Mouse (Mus musculus): ENCODE measurements at regions not wholly inside any gene's neighbourhood (a gene's known extent, or its start where the extent isn't known, plus 50 kb on each side); places are given as distances from the start of the nearest gene placed in this dataset.

- intact Hi-C loops (cut with DNase I): no loop called here
- DNase-seq: no peak
Observed at GRCm38 (mm10) chr8:127885211-127885610, 473.2 kb upstream of the Nrp1 start.

- intact Hi-C loops (cut with DNase I): no loop called here
- no peak for DNase-seq
Observed at GRCm38 (mm10) chr8:127885831-127886230, 472.6 kb upstream of the Nrp1 start.

GRCm38 (mm10) chr8:127890729-127891128 is 467.7 kb upstream of the Nrp1 start:
- no peak for DNase-seq
- intact Hi-C loops (cut with DNase I): no loop called here

DNA sequence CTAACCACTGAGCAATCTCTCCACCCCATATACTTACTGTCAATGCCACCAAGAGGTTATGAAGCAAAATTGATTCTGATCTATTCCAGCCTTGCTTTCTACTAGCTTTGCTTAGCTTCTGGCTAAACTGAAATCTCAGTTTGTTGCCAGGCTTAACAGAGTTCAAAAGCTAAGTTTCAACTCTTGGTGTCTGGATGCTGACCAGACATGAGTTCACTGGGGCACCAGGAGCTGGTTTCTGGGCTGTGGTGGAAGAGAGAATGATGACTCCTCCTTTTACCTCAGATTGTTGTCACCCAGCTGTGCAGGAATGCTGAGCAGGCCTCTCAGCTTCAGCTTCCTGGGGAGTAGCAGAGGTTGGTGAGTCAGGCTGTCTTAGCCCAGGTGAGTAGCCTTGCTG is 464.1 kb upstream of the Nrp1 start:
- intact Hi-C loops (cut with DNase I): no loop called here
- no peak for DNase-seq

GRCm38 (mm10) chr8:127908436-127908835 is 450.0 kb upstream of the Nrp1 start:
- intact Hi-C loops (cut with DNase I): no loop called here

GRCm38 (mm10) chr8:127909580-127909979 is 448.8 kb upstream of the Nrp1 start:
- DNase-seq: no peak
- intact Hi-C loops (cut with DNase I): no loop called here

More at GRCm38 (mm10) chr8:127908436-127908835, 450.0 kb upstream of the Nrp1 start:
- DNase-seq: no peak

DNA sequence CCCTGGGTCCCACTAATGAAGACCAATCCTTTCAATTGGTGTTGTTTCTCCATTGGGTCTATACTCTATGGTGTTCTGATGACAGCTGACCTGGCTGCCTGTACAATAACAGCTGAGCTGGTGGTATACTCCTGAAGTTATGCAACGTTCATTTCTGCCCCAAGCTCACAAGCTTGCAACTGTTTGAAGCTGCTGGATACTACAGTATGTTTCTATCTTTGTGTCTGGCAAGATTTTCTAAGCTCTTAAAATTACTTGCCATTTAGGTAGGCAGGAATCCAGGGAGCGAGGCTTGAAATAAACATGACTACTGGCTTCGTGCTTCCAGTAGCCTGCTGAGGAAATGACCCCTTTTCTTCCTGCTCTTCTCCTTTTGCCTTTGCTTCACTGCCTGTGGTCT is 444.3 kb upstream of the Nrp1 start:
- DNase-seq: peak; percentile 55 to 56
- intact Hi-C loops (cut with DNase I): no loop called here

GRCm38 (mm10) chr8:127914914-127915313 is 443.5 kb upstream of the Nrp1 start:
- intact Hi-C loops (cut with DNase I): no loop called here
- DNase-seq: no peak

GRCm38 (mm10) chr8:127915591-127916028 is 442.8 kb upstream of the Nrp1 start:
- no peak for DNase-seq
- intact Hi-C loops (cut with DNase I): no loop called here

DNA sequence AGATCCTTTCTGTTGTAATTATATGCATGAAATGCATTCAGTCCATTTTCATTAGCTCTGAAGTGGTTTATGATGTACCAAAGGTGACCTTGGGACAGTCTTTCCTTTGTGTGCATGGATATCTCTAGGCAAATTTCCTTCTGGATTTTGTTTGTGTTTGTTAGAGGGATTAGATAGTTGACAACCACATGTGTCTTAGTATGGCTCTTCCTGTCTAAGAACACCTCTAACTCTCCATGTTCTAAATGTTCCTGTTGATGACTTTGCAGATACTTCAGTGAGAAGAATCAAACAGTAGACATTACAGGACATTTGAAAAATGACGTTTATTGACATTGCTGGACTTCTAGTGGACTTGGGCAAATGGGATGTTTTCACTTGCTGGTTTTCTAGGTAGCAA is 436.5 kb upstream of the Nrp1 start:
- DNase-seq: no peak
- intact Hi-C loops (cut with DNase I): no loop called here

GRCm38 (mm10) chr8:127923321-127923720 is 435.1 kb upstream of the Nrp1 start:
- DNase-seq: no peak
- intact Hi-C loops (cut with DNase I): no loop called here

GRCm38 (mm10) chr8:127932276-127932675 is 426.1 kb upstream of the Nrp1 start:
- intact Hi-C loops (cut with DNase I): no loop called here
- no peak for DNase-seq

GRCm38 (mm10) chr8:127936792-127937435 is 421.5 kb upstream of the Nrp1 start:
- no peak for DNase-seq
- intact Hi-C loops (cut with DNase I): no loop called here

DNA sequence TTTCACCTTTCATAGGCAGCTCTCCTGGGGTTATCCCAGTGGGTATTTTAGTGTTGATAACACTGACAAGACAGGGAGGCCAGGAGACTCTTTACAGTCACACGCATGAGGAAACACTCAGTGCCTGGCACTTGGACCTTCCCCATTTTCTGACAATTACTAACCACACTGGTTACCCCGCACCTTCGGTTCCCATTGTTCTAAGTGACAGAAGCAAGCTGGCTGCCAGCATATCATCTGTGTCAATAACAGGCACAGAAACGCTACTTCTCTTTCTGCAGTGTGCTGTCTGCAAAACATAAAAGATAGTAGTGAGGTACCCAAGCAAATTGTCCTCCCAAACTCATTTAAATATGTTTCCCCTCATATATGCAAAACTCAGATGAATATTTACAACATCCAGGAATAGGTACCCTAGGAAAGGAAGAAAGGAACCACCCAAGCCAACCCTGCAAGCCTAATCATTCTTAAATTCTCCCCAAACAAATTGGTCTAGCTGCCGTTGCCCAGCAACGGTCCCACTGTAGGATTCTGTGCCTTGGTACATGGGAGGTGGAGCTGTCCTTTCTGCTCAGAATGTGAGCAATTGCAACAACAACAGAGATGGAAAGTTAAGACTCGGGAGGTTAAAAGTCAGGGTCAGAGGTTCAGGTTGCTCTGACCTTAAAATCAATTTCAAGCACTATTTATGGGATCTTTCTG is 419.0 kb upstream of the Nrp1 start:
- intact Hi-C loops (cut with DNase I): no loop called here
- no peak for DNase-seq

GRCm38 (mm10) chr8:127939986-127940359 is 418.4 kb upstream of the Nrp1 start:
- no peak for DNase-seq
- intact Hi-C loops (cut with DNase I): no loop called here

DNA sequence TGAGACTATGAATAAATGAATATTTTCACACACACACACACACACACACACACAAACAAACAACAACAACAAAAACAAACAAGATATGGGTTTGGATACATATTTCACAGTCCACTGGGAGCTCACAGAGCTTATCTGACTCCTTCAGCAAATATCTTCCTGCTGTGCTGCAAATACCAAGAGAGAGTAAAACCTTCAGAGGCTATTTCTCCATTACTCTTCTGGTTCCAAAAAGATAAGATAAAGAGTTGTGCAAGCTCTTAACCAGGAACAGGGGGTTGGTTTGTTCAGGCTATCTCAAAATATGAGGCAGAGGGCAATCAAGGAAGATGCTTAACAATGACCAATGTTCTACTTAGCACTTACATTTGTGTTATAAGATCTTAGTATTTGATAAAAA is 416.1 kb upstream of the Nrp1 start:
- DNase-seq: no peak
- intact Hi-C loops (cut with DNase I): no loop called here

DNA sequence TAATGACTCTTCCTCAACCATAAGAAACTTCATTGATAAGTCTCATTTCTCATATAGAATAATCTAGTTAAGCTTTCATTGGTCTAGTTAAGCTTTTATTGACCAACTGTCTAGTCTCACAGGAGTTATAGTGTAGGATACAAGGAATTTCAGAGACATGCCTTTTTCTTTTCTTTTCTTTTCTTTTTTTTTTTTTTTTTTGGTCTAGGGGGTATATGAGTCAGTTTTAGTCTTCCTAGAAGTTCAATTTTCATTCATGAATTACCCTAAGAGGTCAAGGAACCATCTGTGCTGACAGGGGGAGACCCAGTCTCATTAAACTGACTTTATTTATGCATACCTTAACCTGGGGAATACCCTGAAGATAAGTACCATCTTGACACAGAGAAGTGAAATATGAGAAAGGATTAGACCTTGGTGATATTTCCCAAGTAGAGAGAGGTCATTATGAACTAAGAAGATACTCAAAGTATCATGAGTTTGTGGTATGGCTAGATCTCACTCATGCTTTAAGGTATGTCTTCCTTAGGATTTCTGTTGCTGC is 413.4 kb upstream of the Nrp1 start:
- DNase-seq: no peak
- intact Hi-C loops (cut with DNase I): no loop called here

DNA sequence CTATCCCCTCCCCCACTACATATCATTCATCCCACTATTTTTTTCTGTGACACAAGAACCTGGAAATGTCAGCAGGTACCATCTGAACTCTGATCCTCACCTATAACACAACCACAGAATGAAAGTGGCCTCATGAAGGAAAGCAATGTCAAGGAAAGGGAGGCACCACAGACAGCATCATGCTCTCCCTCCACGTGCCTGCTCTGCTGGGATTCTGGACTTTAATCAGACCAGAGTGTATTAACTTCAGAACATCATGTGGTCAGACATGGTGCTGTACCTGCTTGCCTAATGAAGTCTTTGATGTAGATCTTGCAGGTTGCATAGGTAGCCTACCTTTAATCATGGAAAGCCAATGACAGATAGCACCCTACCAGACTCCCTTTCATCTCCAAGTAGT is 400.8 kb upstream of the Nrp1 start:
- DNase-seq: no peak
- intact Hi-C loops (cut with DNase I): no loop called here

DNA sequence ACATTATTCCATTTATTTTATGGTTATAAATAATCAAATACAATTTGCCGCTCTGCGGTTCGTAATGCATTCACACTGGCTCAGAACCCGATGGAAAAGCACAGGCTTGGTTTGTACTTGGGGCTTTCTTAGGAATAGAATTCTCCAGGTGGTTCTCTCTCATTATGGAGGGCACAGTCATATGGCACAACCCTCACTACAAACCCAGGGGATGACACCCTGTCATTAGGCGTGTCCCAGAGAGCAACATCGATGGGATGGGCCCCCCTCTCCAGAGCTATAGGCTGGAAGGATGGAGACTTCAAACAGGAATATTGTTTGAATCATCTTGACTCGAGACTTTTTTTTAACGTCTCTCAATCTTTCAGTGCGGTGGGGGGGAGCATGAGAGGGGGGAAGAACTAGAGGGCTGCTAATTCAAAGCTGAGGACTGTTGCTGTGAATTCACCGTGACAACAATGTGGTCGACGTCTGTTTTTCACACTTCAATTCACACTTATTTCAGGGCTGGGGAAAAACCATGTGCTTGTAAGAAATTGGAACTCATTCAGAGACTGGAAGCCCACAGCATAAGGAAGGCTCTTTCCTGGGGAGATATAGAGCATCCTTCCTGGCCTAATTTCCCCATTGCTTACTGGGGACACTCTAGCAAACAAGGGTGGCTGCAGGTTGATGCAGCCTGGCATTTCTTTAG is 399.9 kb upstream of the Nrp1 start:
- DNase-seq: no peak
- intact Hi-C loops (cut with DNase I): no loop called here

- intact Hi-C loops (cut with DNase I): loop anchor here (5.0 kb wide), 1 partner anchor 399 kb away; no protein-coding TSS in a partner anchor
- DNase-seq: peak; percentile 13 to 22
Observed at GRCm38 (mm10) chr8:127962862-127963261, 395.5 kb upstream of the Nrp1 start.

- peak in 1 of 2 experiments; percentile 11 for DNase-seq
- intact Hi-C loops (cut with DNase I): loop anchor here (5.0 kb wide), 1 partner anchor 399 kb away; no protein-coding TSS in a partner anchor
Observed at GRCm38 (mm10) chr8:127963625-127964024, 394.8 kb upstream of the Nrp1 start.
